Mouse (Mus musculus): Measurements from ENCODE around the gene Klhl2. TPM values are rescaled to one million over a fixed set of nuclear protein-coding genes. Genes with fewer than 3 reads are reported as not detected.

Gene Klhl2
- polyA plus RNA-seq, 1 experiment, result 5.2 TPM

DNA sequence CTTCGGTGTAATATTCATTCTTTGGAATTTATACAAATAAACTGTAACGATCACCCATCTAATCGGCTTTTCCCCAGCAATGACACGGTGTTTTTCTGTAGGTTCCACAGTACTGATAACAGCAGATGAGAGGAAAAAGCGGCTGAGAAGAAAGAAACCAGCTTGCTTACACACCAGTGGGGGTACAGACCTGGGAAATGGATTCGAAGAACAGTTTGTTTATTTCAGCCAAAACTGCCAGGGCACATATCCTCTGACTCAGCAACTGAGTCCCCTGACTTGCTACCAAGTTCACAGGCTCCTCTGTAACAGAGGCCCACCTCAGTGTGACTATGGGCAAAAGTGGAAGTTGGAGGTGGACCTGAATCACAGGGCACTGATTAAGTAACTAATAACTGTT is 67.9 kb downstream of the Klhl2 start:
- H3K4me3 ChIP-seq (ENCODE audit: extremely low read depth, insufficient read depth, insufficient read length), result no peak overlapping the region
- no peak overlapping the region for H3K27ac ChIP-seq (ENCODE audit: insufficient read depth, low read length)
- no peaks in the 10 kb centered on the region for H3K4me1 ChIP-seq (ENCODE audit: control insufficient read depth, insufficient read depth, insufficient read length)
- no peak for DNase-seq (ENCODE audit: low read depth in 1 of 2, low spot score in 2 of 2)
- 0 out of 2 replicates have a peak, but pooled peaks cover 2% of the 10 kb centered on the region for H3K36me3 ChIP-seq (ENCODE audit: control insufficient read depth, insufficient read depth, low read length)
- TF ChIP-seq POLR2A (IDR thresholded peaks at IDR 0.05; ENCODE audit: low read depth, low read length) (no peak), CTCF (IDR thresholded peaks at IDR 0.05; ENCODE audit: extremely low read depth, insufficient read depth, insufficient read length, insufficient replicate concordance) (no peak)
- H3K27me3 ChIP-seq (ENCODE audit: control insufficient read depth, insufficient read depth, low read length), result no peaks in the 10 kb centered on the region
- WGBS, result 63% methylated on average over 6 of the region's 6 CpGs

DNA sequence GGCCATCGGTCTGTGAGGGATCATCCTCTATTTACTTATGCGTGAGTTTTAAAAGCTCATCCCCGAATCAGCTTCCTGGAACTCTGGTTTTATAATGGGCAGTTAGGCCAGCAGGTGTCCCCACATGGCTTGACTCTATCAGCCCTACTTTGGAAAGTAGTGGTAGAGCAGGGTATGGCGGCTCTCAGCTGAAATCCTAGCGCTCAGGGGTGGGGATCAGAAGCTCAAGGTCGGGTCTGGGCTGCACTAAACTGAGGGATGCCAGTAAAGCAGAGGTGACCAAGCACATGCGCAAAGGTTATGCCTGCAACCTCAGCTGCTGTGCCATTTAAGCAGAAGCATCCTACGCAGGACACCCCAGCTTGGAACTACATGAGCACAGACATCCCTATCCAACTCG is 71.9 kb downstream of the Klhl2 start:
- H3K36me3 ChIP-seq (ENCODE audit: control insufficient read depth, insufficient read depth, low read length), result 0 out of 2 replicates have a peak, but pooled peaks cover 2% of the 10 kb centered on the region
- no peak for DNase-seq (ENCODE audit: low read depth in 1 of 2, low spot score in 2 of 2)

GRCm38 (mm10) chr8:64774136-64774535 is 75.7 kb downstream of the Klhl2 start:
- DNase-seq (ENCODE audit: low read depth in 1 of 2, low spot score in 2 of 2), result no peak
- TF ChIP-seq POLR2A (IDR thresholded peaks at IDR 0.05; ENCODE audit: low read depth, low read length) (no peak), CTCF (IDR thresholded peaks at IDR 0.05; ENCODE audit: extremely low read depth, insufficient read depth, insufficient read length, insufficient replicate concordance) (no peak)
- Histone ChIP-seq H3K27me3 (ENCODE audit: control insufficient read depth, insufficient read depth, low read length) (no peaks in the 10 kb centered on the region), H3K36me3 (ENCODE audit: control insufficient read depth, insufficient read depth, low read length) (0 out of 2 replicates have a peak, but pooled peaks cover 2% of the 10 kb centered on the region), H3K4me1 (ENCODE audit: control insufficient read depth, insufficient read depth, insufficient read length) (no peaks in the 10 kb centered on the region), H3K4me3 (ENCODE audit: extremely low read depth, insufficient read depth, insufficient read length) (no peak overlapping the region), H3K27ac (ENCODE audit: insufficient read depth, low read length) (no peak overlapping the region)
- WGBS, result 89% methylated on average over 6 of the region's 6 CpGs

More for the DNA sequence above, 71.9 kb downstream of the Klhl2 start:
- no peaks in the 10 kb centered on the region for H3K4me1 ChIP-seq (ENCODE audit: control insufficient read depth, insufficient read depth, insufficient read length)
- H3K27ac ChIP-seq (ENCODE audit: insufficient read depth, low read length), result no peak overlapping the region
- no peaks in the 10 kb centered on the region for H3K27me3 ChIP-seq (ENCODE audit: control insufficient read depth, insufficient read depth, low read length)
- no peak for TF ChIP-seq POLR2A (IDR thresholded peaks at IDR 0.05; ENCODE audit: low read depth, low read length)
- no peak for TF ChIP-seq CTCF (IDR thresholded peaks at IDR 0.05; ENCODE audit: extremely low read depth, insufficient read depth, insufficient read length, insufficient replicate concordance)
- H3K4me3 ChIP-seq (ENCODE audit: extremely low read depth, insufficient read depth, insufficient read length), result no peak overlapping the region
- 87% methylated on average over 9 of the region's 9 CpGs for WGBS

GRCm38 (mm10) chr8:64770814-64771213 is 79.0 kb downstream of the Klhl2 start:
- DNase-seq (ENCODE audit: low read depth in 1 of 2, low spot score in 2 of 2), result no peak
- Histone ChIP-seq H3K4me1 (ENCODE audit: control insufficient read depth, insufficient read depth, insufficient read length) (no peaks in the 10 kb centered on the region), H3K27me3 (ENCODE audit: control insufficient read depth, insufficient read depth, low read length) (no peaks in the 10 kb centered on the region), H3K36me3 (ENCODE audit: control insufficient read depth, insufficient read depth, low read length) (no peaks in the 10 kb centered on the region), H3K27ac (ENCODE audit: insufficient read depth, low read length) (no peak overlapping the region), H3K4me3 (ENCODE audit: extremely low read depth, insufficient read depth, insufficient read length) (no peak overlapping the region)
- TF ChIP-seq POLR2A (IDR thresholded peaks at IDR 0.05; ENCODE audit: low read depth, low read length), result no peak
- TF ChIP-seq CTCF (IDR thresholded peaks at IDR 0.05; ENCODE audit: extremely low read depth, insufficient read depth, insufficient read length, insufficient replicate concordance), result no peak
- WGBS, result 78% methylated on average over 7 of the region's 7 CpGs

DNA sequence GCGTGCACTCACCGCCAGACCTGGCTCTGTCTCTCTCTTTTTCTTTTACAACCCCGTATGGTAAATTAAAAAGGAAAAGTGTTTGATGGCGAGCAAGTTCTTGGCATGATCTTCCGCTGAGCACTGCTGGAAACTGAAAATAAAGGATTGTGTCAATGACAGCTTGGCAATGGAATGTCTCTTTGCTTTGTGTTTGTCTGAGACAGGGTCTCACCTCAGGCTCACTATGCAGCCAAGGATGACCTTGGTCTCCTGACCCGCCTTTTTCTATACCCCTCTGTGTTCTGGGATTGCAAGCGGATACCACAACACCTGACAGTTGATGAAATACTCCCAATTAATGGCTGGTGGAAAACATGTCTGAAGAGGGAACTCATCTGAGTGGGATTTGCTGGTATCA is 80.2 kb downstream of the Klhl2 start:
- Histone ChIP-seq H3K27me3 (ENCODE audit: control insufficient read depth, insufficient read depth, low read length) (no peaks in the 10 kb centered on the region), H3K27ac (ENCODE audit: insufficient read depth, low read length) (no peak overlapping the region), H3K4me1 (ENCODE audit: control insufficient read depth, insufficient read depth, insufficient read length) (no peaks in the 10 kb centered on the region), H3K36me3 (ENCODE audit: control insufficient read depth, insufficient read depth, low read length) (no peaks in the 10 kb centered on the region), H3K4me3 (ENCODE audit: extremely low read depth, insufficient read depth, insufficient read length) (no peak overlapping the region)
- DNase-seq (ENCODE audit: low read depth in 1 of 2, low spot score in 2 of 2), result no peak
- 91% methylated on average over 7 of the region's 7 CpGs for WGBS
- TF ChIP-seq POLR2A (IDR thresholded peaks at IDR 0.05; ENCODE audit: low read depth, low read length) (no peak), CTCF (IDR thresholded peaks at IDR 0.05; ENCODE audit: extremely low read depth, insufficient read depth, insufficient read length, insufficient replicate concordance) (no peak)

DNA sequence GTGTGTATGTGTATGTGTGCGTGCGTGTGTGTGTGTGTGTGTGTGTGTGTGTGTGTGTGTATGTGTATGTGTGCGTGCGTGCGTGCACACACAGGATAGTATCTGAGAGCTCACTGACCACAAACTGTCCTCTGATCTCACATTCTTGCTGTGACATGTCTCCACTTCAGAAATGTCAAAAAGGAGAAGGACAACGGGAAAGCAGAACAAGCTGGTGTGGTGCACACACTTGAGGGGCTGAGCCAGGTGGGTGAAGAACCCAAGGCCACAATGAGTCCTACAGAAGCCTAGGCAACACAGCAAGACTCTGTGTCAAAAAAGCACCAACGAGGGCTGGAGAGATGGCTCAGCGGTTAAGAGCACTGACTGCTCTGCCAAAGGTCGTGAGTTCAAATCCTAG is 81.2 kb downstream of the Klhl2 start:
- Histone ChIP-seq H3K4me1 (ENCODE audit: control insufficient read depth, insufficient read depth, insufficient read length) (no peaks in the 10 kb centered on the region; the same call in 1 of the 2 replicates), H3K36me3 (ENCODE audit: control insufficient read depth, insufficient read depth, low read length) (no peaks in the 10 kb centered on the region), H3K27me3 (ENCODE audit: control insufficient read depth, insufficient read depth, low read length) (no peaks in the 10 kb centered on the region), H3K4me3 (ENCODE audit: extremely low read depth, insufficient read depth, insufficient read length) (no peak overlapping the region), H3K27ac (ENCODE audit: insufficient read depth, low read length) (no peak overlapping the region)
- 79% methylated on average over 8 of the region's 9 CpGs for WGBS
- no peak for DNase-seq (ENCODE audit: low read depth in 1 of 2, low spot score in 2 of 2)
- no peak for TF ChIP-seq CTCF (IDR thresholded peaks at IDR 0.05; ENCODE audit: extremely low read depth, insufficient read depth, insufficient read length, insufficient replicate concordance)
- TF ChIP-seq POLR2A (IDR thresholded peaks at IDR 0.05; ENCODE audit: low read depth, low read length), result no peak

GRCm38 (mm10) chr8:64767047-64767446 is 82.8 kb downstream of the Klhl2 start:
- WGBS, result 95% methylated on average over 9 of the region's 9 CpGs
- H3K27me3 ChIP-seq (ENCODE audit: control insufficient read depth, insufficient read depth, low read length), result no peaks in the 10 kb centered on the region
- no peaks in the 10 kb centered on the region for H3K36me3 ChIP-seq (ENCODE audit: control insufficient read depth, insufficient read depth, low read length)
- no peaks in the 10 kb centered on the region; the same call in 1 of the 2 replicates for H3K4me1 ChIP-seq (ENCODE audit: control insufficient read depth, insufficient read depth, insufficient read length)
- no peak for DNase-seq (ENCODE audit: low read depth in 1 of 2, low spot score in 2 of 2)
- no peak overlapping the region for H3K27ac ChIP-seq (ENCODE audit: insufficient read depth, low read length)
- H3K4me3 ChIP-seq (ENCODE audit: extremely low read depth, insufficient read depth, insufficient read length), result no peak overlapping the region
- no peak for TF ChIP-seq POLR2A (IDR thresholded peaks at IDR 0.05; ENCODE audit: low read depth, low read length)
- TF ChIP-seq CTCF (IDR thresholded peaks at IDR 0.05; ENCODE audit: extremely low read depth, insufficient read depth, insufficient read length, insufficient replicate concordance), result no peak

Data from spleen, adult 2 months (tissue).